Mouse (Mus musculus) hindbrain, embryonic 16.5 days (tissue): Measurements from ENCODE around the gene Bpifb1. TPM values are rescaled to one million over a fixed set of nuclear protein-coding genes. Genes with fewer than 3 reads are reported as not detected.
"Not testable (repeated sequence)": the region's sequence is repeated elsewhere in the genome, so short reads cannot be mapped to it uniquely, and the experiment has no call there.

Experiments
- ATAC-seq: fragments of 200-750 bp; cut with Nextera tagmentation; 2 replicates; pipeline ENCODE4 v1.8.0; 2017; ENCODE audit warnings: moderate TSS enrichment, moderate library complexity
- H3K27ac ChIP-seq: fragments of 300-500 bp; sonication (generic); 2 replicates; pipeline ENCODE4 v1.5.1; 2014; ENCODE audit warnings: low read depth, mild to moderate bottlenecking, control low read depth, low read length, moderate library complexity
- H3K27me3 ChIP-seq: fragments of 300-500 bp; sonication (generic); replicated peaks from 2 replicates; pipeline ENCODE4 v1.6.1; 2014; ENCODE audit warnings: low read length; ENCODE audit not compliant: control insufficient read depth, insufficient read depth
- H3K36me3 ChIP-seq: fragments of 300-500 bp; sonication (generic); 2 replicates; pipeline ENCODE4 v1.6.1; 2014; ENCODE audit warnings: mild to moderate bottlenecking, low read length, moderate library complexity, mixed read lengths; ENCODE audit not compliant: control insufficient read depth, insufficient read depth
- H3K4me1 ChIP-seq: fragments of 300-500 bp; sonication (generic); 2 replicates; pipeline ENCODE4 v1.6.1; 2014; ENCODE audit warnings: low read depth, low read length; ENCODE audit not compliant: control insufficient read depth, insufficient read depth
- H3K4me2 ChIP-seq: fragments of 300-500 bp; sonication (generic); 2 replicates; pipeline ENCODE4 v1.6.1; 2014; ENCODE audit warnings: mild to moderate bottlenecking, low read length, control low read depth, moderate library complexity
- H3K4me3 ChIP-seq: fragments of 300-500 bp; sonication (generic); 2 replicates; pipeline ENCODE4 v1.5.1; 2014; ENCODE audit warnings: mild to moderate bottlenecking, low read length, control low read depth, moderate library complexity
- H3K9ac ChIP-seq: fragments of 300-500 bp; sonication (generic); 2 replicates; pipeline ENCODE4 v1.6.1; 2014; ENCODE audit warnings: low read depth, mild to moderate bottlenecking, control low read depth, low read length, moderate library complexity
- H3K9me3 ChIP-seq: fragments of 300-500 bp; sonication (generic); 2 replicates; pipeline ENCODE4 v1.6.1; 2014; ENCODE audit warnings: mild to moderate bottlenecking, low read length, moderate library complexity; ENCODE audit not compliant: control insufficient read depth
- WGBS: fragments of 180-500 bp; shearing (Covaris S2); extraction: QIAGEN DNeasy Blood & Tissue Kit; methylation state at CpG from one replicate; pipeline ENCODE4 v1.1.7; 2014; 5-methylcytosine and 5-hydroxymethylcytosine counted together
- polyA plus RNA-seq: library from polyadenylated mRNA; unstranded; fragments of >200 nt; fragmentation: Nextera tagmentation; extraction: Ambion mirVana; gene quantifications from 2 replicates; pipeline ENCODE4 v1.2.1, GENCODE M21; 2015

The Bpifb1 gene
- polyA plus RNA-seq, 1 experiment from 2014 or later = 0.25 TPM

DNA sequence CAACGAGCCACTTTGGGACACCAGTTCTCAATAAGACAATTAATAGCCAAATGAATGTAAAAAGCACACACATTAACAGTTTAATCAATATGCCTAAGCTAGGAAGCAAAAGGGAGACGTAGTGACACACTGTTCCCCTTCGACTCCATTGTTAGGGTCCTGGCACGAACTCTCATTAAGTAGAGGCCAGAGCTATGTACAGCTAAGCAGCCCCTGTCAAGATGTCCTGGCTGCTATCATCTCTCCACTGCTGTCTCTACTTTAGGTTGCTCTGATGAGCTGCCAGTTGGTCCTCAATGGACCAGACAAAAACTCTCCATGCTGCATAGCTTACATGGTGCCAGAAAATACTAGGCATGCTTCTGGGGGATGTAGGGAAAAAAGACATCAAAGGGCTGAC, 65.2 kb downstream of the Bpifb1 start:
- H3K9me3 ChIP-seq = no peaks in the 10 kb centered on the region
- H3K4me3 ChIP-seq = no peak overlapping the region
- H3K9ac ChIP-seq = no peak overlapping the region
- ATAC-seq = no peak
- H3K36me3 ChIP-seq = no peaks in the 10 kb centered on the region
- H3K4me1 ChIP-seq = no peaks in the 10 kb centered on the region
- no peak overlapping the region for H3K27ac ChIP-seq
- no peak overlapping the region for H3K4me2 ChIP-seq
- WGBS = 86% methylated on average over 4 of the region's 4 CpGs
- H3K27me3 ChIP-seq = no peaks in the 10 kb centered on the region

GRCm38 (mm10) chr2:154257554-154257953, 66.9 kb downstream of the Bpifb1 start, which contains the start of gene Bpifb9a:
Bpifb9a (plus strand) TSS chr2:154257854.
- WGBS = 86% methylated on average over 5 of the region's 5 CpGs
- ATAC-seq, H3K4me2 ChIP-seq, H3K9me3 ChIP-seq, H3K27me3 ChIP-seq, H3K27ac ChIP-seq, H3K4me1 ChIP-seq, H3K36me3 ChIP-seq, H3K9ac ChIP-seq, H3K4me3 ChIP-seq: not testable (repeated sequence)

GRCm38 (mm10) chr2:154264397-154264796, 73.8 kb downstream of the Bpifb1 start:
- H3K36me3 ChIP-seq, H3K9ac ChIP-seq, H3K27ac ChIP-seq, H3K4me2 ChIP-seq, ATAC-seq, H3K27me3 ChIP-seq, H3K9me3 ChIP-seq, H3K4me3 ChIP-seq, H3K4me1 ChIP-seq: not testable (repeated sequence)
- 67% methylated on average over 2 of the region's 3 CpGs for WGBS

Other genes with a start within 250 kb of the Bpifb1 start
- gene Bpifa6, start 215.9 kb upstream of the Bpifb1 start, polyA plus RNA-seq = not detected in 2 replicates
- gene Bpifa2, start 182.6 kb upstream of the Bpifb1 start, polyA plus RNA-seq = not detected in 2 replicates
- gene Bpifa3, start 60.5 kb upstream of the Bpifb1 start, polyA plus RNA-seq = not detected in 2 replicates
- gene Bpifa1, start 47.9 kb upstream of the Bpifb1 start, polyA plus RNA-seq = 0.31 TPM in 1 of 2 replicates, not detected in the other
- not detected in 2 replicates for gene Bpifa5, start 28.2 kb upstream of the Bpifb1 start, polyA plus RNA-seq
- 0.37 and 0.43 TPM in 2 replicates for gene Bpifb5, start 32.9 kb downstream of the Bpifb1 start, polyA plus RNA-seq
- gene Bpifb9a, start 67.0 kb downstream of the Bpifb1 start, polyA plus RNA-seq = not detected in 2 replicates
- not detected in 2 replicates for gene Bpifb9b, start 116.4 kb downstream of the Bpifb1 start, polyA plus RNA-seq
- 13.4 and 15.9 TPM in 2 replicates for gene Cdk5rap1, start 182.2 kb downstream of the Bpifb1 start, polyA plus RNA-seq
- gene Snta1, start 217.3 kb downstream of the Bpifb1 start, polyA plus RNA-seq = 14.0 and 15.1 TPM in 2 replicates
- 39.8 and 50.9 TPM in 2 replicates for gene Cbfa2t2, start 245.7 kb downstream of the Bpifb1 start, polyA plus RNA-seq